8 mouse cellular contexts compared by ENCODE assay signal in genomic region chr8:107205701-107206561, GRCm38 (mm10). TPM values are rescaled to one million over a fixed set of nuclear protein-coding genes. Genes with fewer than 3 reads are reported as not detected.
DNase-seq lines count a peak whose midpoint lies in the region; ATAC-seq lines count a peak whose summit lies in the region.

No protein-coding gene starts in this region.

- no peaks in the 10 kb centered on the region for H3K36me3 ChIP-seq in midbrain, embryonic 10.5 days
- no peaks in the 10 kb centered on the region for H3K36me3 ChIP-seq in midbrain, embryonic 13.5 days
- no peaks in the 10 kb centered on the region for H3K36me3 ChIP-seq in embryonic facial prominence, embryonic 15.5 days
- no peaks in the 10 kb centered on the region for H3K36me3 ChIP-seq in heart, embryonic 12.5 days

- 82% methylated on average over 23 of the region's 23 CpGs for WGBS in midbrain, embryonic 10.5 days
- 74% methylated on average over 23 of the region's 23 CpGs for WGBS in midbrain, embryonic 13.5 days
- WGBS in embryonic facial prominence, embryonic 15.5 days, result 63% methylated on average over 23 of the region's 23 CpGs
- WGBS in heart, embryonic 12.5 days, result 67% methylated on average over 23 of the region's 23 CpGs

- H3K9me3 ChIP-seq in midbrain, embryonic 10.5 days (replicated peaks), result no peaks in the 10 kb centered on the region
- H3K9me3 ChIP-seq in midbrain, embryonic 13.5 days, result no peaks in the 10 kb centered on the region
- no peaks in the 10 kb centered on the region for H3K9me3 ChIP-seq in embryonic facial prominence, embryonic 15.5 days (replicated peaks)
- H3K9me3 ChIP-seq in heart, embryonic 12.5 days (replicated peaks), result peaks cover 5% of the 10 kb centered on the region; the same call in 1 of the 2 replicates

- ATAC-seq in midbrain, embryonic 13.5 days, result no peak
- ATAC-seq in embryonic facial prominence, embryonic 15.5 days (ENCODE audit: insufficient number of reproducible peaks, low FRiP score, low TSS enrichment, low read depth), result peak; percentile 36; the same call in 1 of the 2 replicates
- ATAC-seq in heart, embryonic 12.5 days (ENCODE audit: insufficient number of reproducible peaks, low FRiP score), result peak; percentile 81

- no peak for DNase-seq in midbrain, embryonic 10.5 days (ENCODE audit: low spot score)
- DNase-seq in layer of hippocampus, adult 11-12 months (ENCODE audit: low spot score), result peak; percentile 51
- DNase-seq in lung, postnatal 25 days (ENCODE audit: low spot score), result peak; percentile 70
- DNase-seq in testis, postnatal 14 days (ENCODE audit: low spot score), result peak; percentile 81
- DNase-seq in thymus, postnatal 25 days, result no peak

- peak overlapping the region; percentile 53 for H3K27ac ChIP-seq in midbrain, embryonic 10.5 days (replicated peaks)
- H3K27ac ChIP-seq in midbrain, embryonic 13.5 days, result no peak overlapping the region
- H3K27ac ChIP-seq in embryonic facial prominence, embryonic 15.5 days (replicated peaks), result peak overlapping the region; percentile 68; the same call in 1 of the 2 replicates
- peak overlapping the region; percentile 72 for H3K27ac ChIP-seq in heart, embryonic 12.5 days (ENCODE audit: poor library complexity, severe bottlenecking)

- H3K4me3 ChIP-seq in midbrain, embryonic 10.5 days, result no peak overlapping the region
- H3K4me3 ChIP-seq in midbrain, embryonic 13.5 days (replicated peaks), result no peak overlapping the region
- no peak overlapping the region for H3K4me3 ChIP-seq in embryonic facial prominence, embryonic 15.5 days (replicated peaks)
- no peak overlapping the region for H3K4me3 ChIP-seq in heart, embryonic 12.5 days

- H3K4me1 ChIP-seq in midbrain, embryonic 10.5 days, result peaks cover 6% of the 10 kb centered on the region; the same call in 1 of the 2 replicates
- H3K4me1 ChIP-seq in midbrain, embryonic 13.5 days (replicated peaks), result peaks cover 6% of the 10 kb centered on the region; the same call in 1 of the 2 replicates
- H3K4me1 ChIP-seq in embryonic facial prominence, embryonic 15.5 days, result peaks cover 16% of the 10 kb centered on the region
- peaks cover 37% of the 10 kb centered on the region for H3K4me1 ChIP-seq in heart, embryonic 12.5 days (replicated peaks)

- no peak overlapping the region for H3K4me2 ChIP-seq in midbrain, embryonic 13.5 days (replicated peaks)
- no peak overlapping the region for H3K4me2 ChIP-seq in embryonic facial prominence, embryonic 15.5 days (replicated peaks)
- H3K4me2 ChIP-seq in heart, embryonic 12.5 days, result no peak overlapping the region

- H3K27me3 ChIP-seq in midbrain, embryonic 10.5 days (ENCODE audit: low read depth, poor library complexity, severe bottlenecking), result no peaks in the 10 kb centered on the region
- no peaks in the 10 kb centered on the region for H3K27me3 ChIP-seq in midbrain, embryonic 13.5 days
- H3K27me3 ChIP-seq in embryonic facial prominence, embryonic 15.5 days, result no peaks in the 10 kb centered on the region
- no peaks in the 10 kb centered on the region for H3K27me3 ChIP-seq in heart, embryonic 12.5 days (replicated peaks)

- no peak overlapping the region for H3K9ac ChIP-seq in midbrain, embryonic 13.5 days (replicated peaks)
- H3K9ac ChIP-seq in embryonic facial prominence, embryonic 15.5 days, result no peak overlapping the region
- H3K9ac ChIP-seq in heart, embryonic 12.5 days, result no peak overlapping the region

RNA-seq across cellular contexts. Expression of gene Cyb5b, which starts 55.5 kb away (rescaled TPM):
- 164 and 175 TPM in 2 replicates for polyA plus RNA-seq in midbrain, embryonic 10.5 days (2016; fragmentation: Nextera tagmentation; extraction: Ambion mirVana)
- 114 and 116 TPM in 2 replicates for polyA plus RNA-seq in midbrain, embryonic 13.5 days (2015; fragmentation: Nextera tagmentation; extraction: Ambion mirVana)
- polyA plus RNA-seq in embryonic facial prominence, embryonic 15.5 days (2015; fragmentation: Nextera tagmentation; extraction: Ambion mirVana), result 66.7 and 67.5 TPM in 2 replicates
- polyA plus RNA-seq in heart, embryonic 12.5 days (2016; fragmentation: Nextera tagmentation; extraction: Ambion mirVana), result 88.1 and 90.2 TPM in 2 replicates

Comparison
In these comparisons a context has a peak if more than half of its experiments do, and no peak if none do; other contexts are left out.
1. DNase-seq: peak in layer of hippocampus, adult 11-12 months (single experiment), lung, postnatal 25 days (single experiment) and testis, postnatal 14 days (single experiment); none in midbrain, embryonic 10.5 days (single experiment) and thymus, postnatal 25 days (single experiment).